Mouse (Mus musculus): Measurements from ENCODE around the gene Gpr83.

The Gpr83 gene

GRCm38 (mm10) chr9:14859868-14860639 is at the start of gene Gpr83:
Gpr83 (plus strand) TSS chr9:14860210.
- no peak for DNase-seq (ENCODE audit: low spot score in 2 of 2)

DNA sequence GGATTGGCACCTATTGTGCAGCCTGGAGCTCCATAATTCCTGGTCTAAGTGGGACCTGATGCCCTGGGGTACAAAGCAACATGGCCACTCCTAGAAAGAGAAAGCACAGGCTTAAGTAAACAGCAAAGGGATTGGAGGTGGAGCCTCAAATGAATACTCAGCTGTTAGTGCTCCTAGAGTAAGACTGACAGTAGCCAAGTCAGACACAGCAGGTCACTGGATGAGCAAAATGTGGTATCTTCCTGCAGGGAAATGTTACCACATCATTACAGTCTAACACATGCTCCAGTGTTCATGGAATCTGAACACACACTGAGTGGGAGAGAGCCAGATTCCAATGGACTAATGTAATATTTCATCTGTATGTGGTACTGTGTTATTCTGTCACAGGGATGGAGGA is 38.6 kb upstream of the Gpr83 start:
- no peak for DNase-seq (ENCODE audit: low spot score in 2 of 2)

GRCm38 (mm10) chr9:14824840-14825239 is 35.2 kb upstream of the Gpr83 start:
- DNase-seq (ENCODE audit: low spot score in 2 of 2), result no peak

DNA sequence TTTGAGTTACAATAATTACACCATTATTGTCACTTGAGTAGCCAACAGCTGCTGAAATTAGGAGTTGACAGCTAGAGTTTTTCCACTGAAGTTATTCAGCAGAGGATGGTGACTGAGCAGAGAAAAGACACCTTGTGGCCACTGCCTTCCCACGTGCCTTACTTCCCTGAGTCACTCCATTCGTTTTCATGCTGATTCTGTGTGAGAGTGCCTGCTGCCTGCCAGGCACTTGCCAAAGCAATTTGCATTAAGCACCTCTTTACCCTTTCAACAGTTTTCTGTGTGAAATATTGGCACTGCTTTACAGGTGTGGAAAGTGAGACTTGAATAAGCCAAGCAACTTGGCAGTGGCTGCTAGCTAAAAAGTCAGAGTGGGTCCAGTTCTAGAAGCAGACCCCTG is 32.1 kb upstream of the Gpr83 start:
- DNase-seq (ENCODE audit: low spot score in 2 of 2), result no peak

DNA sequence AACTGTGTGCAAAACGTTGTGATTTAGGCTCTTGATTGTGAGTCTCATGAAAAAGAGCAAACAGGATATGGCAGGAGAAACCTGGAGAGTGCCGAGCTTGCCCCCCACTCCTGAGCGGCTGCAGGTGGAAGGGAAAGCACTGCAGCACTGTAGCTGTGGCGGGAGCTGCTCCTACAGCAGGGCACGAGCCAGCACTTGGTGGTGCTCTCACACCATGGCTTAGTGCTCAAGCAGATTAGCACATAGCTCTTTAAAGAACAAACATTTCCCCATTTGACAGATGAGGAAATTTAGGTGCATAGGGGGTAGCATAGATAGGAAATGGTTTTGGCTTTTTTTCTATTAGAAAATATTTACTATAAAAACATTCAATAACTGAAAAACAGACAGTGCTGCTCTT is 28.0 kb upstream of the Gpr83 start:
- no peak for DNase-seq (ENCODE audit: low spot score in 2 of 2)

DNA sequence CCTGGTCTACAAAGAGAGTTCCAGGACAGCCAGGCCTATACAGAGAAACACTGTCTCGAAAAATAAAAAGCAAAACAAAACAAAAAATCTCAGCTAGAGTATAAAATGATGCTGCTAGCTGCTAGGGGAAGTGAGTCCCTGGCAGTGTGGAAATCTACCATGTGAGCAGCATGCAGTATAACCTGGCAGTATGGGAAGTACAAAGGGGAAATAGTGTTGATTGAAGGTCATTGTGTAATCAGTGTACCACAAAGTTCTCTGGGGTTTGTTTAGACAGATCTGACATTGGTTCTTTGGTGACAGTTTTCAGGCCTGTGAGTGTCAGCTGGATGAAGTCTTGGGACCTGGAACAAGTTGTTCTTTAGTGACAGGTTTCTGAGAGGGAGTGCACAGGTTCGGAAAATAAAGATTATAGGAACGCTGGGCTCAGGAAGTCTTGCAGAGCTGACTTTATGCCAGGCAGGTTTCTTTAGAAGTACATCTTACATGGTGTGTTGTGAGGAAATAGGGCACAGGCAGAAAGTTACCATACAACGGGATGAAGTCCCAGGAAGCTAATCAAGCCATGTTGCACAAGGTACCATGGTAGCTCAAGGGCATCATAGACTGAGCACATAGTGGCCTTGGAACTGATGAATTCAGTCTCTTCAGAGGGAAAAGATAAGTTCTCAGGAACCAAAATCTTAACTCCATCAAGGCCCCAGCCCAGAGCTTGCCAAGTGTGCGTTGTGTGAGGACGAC is 24.5 kb upstream of the Gpr83 start:
- DNase-seq (ENCODE audit: low spot score in 2 of 2), result no peak

DNA sequence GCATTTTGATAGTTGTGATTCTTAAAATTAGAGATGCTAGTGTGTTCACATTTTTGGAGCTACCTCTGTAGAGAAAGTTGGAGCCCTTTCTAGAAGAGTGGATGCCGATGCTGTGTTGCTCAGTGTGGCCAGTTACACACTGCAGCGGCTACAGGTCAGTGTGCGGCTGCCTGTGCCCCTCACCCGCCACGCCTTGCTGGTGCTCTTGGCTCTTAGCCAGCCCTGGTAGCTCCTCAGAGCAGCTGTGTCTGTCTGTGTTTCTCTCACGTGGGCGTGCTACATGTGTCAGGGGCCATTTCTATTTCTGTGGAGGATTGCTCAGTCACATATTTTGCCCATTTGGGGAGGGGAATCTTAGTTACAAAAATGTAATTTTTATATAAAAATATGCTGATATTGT is 20.5 kb upstream of the Gpr83 start:
- DNase-seq (ENCODE audit: low spot score in 2 of 2), result no peak

GRCm38 (mm10) chr9:14839970-14840369 is 20.0 kb upstream of the Gpr83 start:
- no peak for DNase-seq (ENCODE audit: low spot score in 2 of 2)

DNA sequence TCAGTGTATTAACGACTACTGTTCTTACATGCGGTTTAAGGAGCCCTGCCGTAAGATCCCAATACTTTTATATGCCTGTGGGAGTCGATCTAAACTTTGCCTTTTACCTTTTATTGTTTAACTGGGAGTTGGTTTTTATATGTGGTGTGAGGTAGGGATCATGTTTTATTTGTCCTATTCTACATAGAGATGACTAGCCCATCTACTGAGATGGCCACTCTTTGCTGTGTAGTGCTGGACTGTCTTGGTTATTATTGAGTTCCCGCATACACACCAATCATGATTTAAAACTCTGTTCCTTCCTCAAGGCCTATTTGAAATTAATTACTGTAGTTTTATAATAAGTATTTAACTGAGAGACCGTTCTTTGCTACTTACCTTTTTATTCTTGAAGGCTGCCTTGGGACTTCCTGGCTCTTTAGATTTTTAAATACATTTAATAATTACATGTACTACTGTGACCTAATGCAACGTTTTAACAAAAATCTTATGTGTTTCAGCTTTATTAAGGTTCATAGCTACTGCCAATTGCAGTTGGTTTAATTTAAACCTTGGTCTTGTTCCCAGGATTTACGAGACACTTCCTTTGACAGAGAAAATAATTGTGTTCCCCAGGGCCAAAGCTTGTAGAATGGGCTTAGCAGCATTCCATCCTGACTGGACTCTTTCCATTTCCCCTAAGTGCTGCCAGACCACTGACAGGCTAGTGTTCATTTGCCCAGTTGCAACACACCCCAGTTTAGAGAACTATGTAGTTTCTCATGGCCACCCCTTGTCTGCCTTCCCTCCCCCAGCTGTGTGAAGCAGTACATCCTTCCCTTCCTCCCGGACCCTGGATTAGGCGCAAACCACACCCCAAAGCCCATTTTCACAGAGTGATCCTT is 17.9 kb upstream of the Gpr83 start:
- peak in 1 of 2 experiments; percentile 22 for DNase-seq (ENCODE audit: low spot score in 2 of 2)

GRCm38 (mm10) chr9:14843311-14843857 is 16.6 kb upstream of the Gpr83 start:
- DNase-seq (ENCODE audit: low spot score in 2 of 2), result no peak

GRCm38 (mm10) chr9:14843901-14844300 is 16.1 kb upstream of the Gpr83 start:
- no peak for DNase-seq (ENCODE audit: low spot score in 2 of 2)

- no peak for DNase-seq (ENCODE audit: low spot score in 2 of 2)
Observed at GRCm38 (mm10) chr9:14846428-14846827, 13.6 kb upstream of the Gpr83 start.

GRCm38 (mm10) chr9:14848267-14848935 is 11.6 kb upstream of the Gpr83 start:
- DNase-seq (ENCODE audit: low spot score in 2 of 2), result no peak

GRCm38 (mm10) chr9:14854585-14854984 is 5.4 kb upstream of the Gpr83 start:
- no peak for DNase-seq (ENCODE audit: low spot score in 2 of 2)

DNA sequence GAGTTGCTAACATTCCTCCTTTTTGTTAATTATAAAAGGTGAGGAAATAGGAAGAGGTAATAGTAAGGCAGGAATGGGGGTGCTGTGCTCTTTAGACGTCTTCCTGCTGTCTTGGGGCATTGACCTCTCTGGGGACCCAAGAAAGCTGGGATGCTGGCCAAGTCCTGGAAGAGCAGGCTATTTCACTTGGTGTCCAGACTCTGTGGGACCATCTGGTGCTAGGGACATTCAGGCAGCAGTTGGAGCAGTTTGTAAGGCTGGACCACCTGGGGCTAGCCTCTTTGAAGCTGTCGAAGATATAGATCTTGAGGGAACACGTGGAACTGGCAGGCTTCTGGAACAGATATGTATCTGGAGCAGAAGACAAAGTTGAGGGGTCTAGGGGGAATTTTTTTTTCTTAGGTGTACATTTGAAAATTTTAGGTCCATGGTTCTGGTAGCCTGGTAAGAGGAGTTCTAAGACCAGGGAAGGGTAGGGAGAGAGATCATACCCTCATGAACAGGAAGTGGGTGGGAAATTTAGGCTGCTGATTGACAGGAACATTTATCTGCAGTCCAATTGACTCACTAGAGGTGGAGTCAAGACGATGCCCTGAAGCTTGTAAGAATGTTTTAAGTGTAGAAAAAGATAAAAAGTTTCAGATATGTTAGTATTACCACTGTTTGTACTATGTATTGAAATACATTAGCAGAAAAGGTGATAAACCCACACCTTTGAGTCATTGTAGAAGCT is 2.9 kb upstream of the Gpr83 start:
- DNase-seq (ENCODE audit: low spot score in 2 of 2), result no peak

DNA sequence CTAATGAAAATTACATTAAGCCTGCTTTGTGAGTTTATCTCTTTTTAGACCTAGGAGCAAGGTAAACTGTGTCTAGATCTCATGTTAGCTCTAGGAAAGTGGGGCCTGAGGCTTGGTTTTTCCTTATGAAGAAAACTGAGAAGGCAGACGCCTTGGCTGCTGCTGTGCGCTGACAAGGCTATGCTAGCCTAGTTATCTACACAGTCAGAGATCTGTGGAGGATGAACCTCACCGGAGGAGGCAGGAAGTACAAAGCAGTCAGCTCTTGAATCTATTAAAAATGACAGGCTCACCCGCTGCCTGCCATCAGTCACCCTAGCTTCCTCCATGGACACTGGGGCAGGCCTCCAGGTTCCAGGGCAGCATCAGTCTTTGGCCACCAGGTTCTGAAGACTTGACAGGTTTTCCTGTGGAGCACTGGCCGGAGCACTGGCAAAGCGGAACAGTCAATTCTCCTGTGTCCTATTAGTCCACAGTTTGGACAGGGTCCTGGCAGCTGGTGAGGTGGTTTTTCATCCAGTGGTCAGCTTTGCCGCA is 1.8 kb upstream of the Gpr83 start:
- no peak for DNase-seq (ENCODE audit: low spot score in 2 of 2)

DNA sequence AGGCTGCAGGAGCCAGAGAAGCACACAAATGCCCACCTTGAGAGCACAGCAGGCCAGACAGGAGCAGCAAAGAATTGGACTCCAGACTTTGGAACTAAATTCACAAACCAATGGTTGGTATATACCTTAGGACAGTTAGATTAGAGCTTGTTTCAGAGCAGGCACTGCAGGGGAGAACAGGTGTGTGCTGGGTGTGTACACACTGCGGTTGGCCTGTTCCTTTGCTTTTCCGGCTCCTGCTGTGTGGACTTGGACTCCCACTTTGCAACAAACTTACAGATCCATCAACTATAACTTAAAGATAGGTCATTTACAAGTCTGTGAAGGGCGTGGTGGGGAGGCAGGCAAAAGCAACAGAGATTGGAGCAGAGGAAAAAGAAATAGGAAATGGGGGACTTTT is 1.2 kb upstream of the Gpr83 start:
- DNase-seq (ENCODE audit: low spot score in 2 of 2), result no peak

DNA sequence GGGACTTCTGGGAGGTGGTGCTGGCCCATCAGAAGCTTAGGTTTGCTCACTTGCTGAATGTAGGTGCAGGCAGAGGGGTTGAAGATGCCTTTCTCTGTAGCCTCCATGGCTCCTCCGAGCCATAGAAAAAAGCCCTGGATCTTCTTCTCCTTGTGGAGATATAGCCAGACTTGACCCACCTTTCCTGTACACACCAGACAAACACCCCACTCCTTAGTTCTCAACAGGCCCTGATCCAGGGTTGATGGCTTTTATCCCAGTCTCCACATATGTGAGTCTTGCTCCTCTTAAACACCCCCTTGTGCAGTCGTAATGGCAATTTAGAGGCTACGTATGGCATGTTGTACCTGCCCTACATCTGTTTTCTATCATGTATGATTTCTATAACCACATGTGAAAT is 3.1 kb downstream of the Gpr83 start:
- no peak for DNase-seq (ENCODE audit: low spot score in 2 of 2)

DNA sequence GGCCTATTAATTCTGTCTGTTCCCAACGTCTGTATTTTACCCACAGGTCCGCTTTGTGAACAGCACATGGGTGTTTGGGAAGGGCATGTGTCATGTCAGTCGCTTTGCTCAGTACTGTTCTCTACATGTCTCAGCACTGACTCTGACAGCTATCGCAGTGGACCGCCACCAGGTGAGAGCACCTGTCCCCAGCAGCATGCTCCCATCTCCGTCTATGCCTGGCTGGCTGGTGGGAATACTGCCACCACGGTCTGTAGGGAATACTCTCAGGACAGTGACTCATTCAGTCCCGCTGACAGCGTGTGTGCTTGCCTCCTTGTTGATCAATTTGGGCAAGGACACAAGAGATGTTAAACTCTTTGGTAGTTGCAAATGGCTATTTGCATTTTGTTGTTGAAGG is 4.7 kb downstream of the Gpr83 start:
- no peak for DNase-seq (ENCODE audit: low spot score in 2 of 2)

DNA sequence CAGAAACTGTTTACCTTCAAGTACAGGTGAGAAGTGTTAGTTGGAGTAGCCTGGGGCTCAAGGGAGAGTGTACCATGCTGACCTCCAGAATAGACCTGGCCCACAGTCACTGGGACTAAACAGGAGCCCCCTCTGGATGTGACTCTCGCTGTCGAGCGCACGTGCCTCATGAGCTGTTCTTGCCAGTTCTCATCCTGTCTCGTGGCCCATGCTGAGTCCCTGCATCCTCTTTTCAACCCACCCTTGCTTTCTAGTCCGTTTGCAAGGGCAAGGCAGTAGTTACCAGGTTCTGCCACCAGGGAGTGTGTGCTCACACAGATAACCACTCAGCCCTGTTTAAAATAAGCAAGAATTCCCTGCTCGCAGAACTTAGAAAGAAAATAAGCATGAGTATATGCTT is 6.9 kb downstream of the Gpr83 start:
- DNase-seq (ENCODE audit: low spot score in 2 of 2), result peak in 1 of 2 experiments; percentile 10

Measured in urinary bladder, postnatal 36 days (tissue).